Mouse (Mus musculus): ENCODE data around the gene Tspan17.
A peak's percentile ranks its signal among the peaks of the same experiment; 100 is the strongest.

Gene Tspan17

GRCm38 (mm10) chr13:54808067-54808466 is 18.9 kb downstream of the Tspan17 start:
- DNase-seq: no peak

DNA sequence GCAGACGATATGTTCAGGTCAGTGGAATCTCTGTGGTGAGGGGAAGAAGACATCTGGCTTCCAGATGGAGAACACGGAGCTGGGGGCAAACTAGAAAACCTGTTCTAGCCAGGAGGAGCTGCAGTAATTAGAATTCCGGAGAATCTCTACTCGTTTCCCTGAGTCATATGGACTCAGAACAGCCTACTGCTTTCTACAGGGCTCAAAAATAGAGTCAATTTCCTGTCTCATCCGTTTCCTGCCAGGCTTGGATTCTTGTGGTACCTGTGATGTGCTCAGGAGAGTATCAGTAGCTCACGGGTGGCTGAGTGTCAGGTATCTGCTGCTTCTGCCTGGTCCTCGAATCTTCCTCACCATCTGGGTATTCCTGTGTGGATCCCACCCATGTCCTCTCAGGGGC is 22.3 kb downstream of the Tspan17 start:
- peak in 1 of 2 experiments; percentile 19 for DNase-seq

DNA sequence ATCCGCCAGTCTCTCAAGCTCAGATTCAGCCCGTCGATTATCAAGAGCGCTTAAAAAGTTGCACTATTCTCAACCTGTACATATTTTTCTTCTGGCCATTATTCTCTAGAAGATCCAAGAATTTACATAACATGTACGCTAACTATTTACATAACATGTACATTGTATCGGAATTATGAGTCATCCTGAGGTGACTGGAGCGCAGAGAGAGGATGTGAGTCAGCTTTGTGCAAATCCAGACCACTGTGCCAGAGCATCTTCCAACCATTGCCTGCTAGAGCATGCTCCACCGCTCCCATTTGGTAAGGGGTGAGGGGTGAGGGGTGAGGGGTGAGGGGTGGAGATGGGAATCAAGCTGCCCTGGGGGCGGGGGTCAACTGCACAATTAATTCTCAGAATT is 24.2 kb downstream of the Tspan17 start:
- peak in 1 of 2 experiments; percentile 9 for DNase-seq

DNA sequence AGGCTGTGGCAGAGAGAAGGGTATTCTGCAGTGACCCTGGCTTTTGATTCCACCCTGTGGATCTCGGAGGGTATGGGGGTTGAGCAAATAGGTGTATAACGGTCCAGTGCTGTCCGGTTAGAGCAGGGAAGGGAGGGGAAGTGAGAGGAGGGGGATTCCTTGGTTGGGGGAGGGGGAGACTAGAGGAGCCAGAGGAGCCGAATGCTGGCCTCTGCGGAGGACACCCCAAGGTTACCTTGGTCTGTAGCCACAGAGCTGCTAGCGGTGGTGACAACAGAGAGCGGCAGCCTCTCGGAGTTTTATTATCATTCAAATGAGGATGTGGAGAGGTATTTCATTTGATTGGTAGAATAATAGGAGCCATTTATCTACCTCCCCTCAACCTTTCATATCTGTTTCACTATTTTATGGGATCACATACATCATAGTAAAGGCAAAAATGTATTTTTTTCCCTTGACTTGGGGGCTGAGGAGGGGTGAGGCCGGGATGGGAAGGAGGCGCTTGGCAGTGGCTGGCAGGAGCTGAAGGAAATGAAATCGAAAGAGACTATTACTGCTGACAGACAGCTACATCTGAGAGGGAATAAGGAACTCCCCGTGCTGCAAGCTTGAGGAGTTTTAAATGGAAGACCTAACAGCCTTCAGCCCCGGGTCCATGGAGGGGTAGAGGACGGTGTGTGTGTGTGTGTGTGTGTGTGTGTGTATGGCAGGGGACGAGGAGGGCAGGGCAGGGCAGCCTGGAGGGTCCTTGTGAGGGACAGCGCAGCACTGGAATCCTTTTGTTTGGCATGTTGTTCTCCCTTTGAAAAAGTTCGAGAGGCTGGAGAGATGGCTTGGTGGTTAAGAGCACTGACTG is 29.4 kb downstream of the Tspan17 start:
- DNase-seq: no peak

- no peak for DNase-seq
Observed at GRCm38 (mm10) chr13:54821106-54821505, 31.9 kb downstream of the Tspan17 start.

DNA sequence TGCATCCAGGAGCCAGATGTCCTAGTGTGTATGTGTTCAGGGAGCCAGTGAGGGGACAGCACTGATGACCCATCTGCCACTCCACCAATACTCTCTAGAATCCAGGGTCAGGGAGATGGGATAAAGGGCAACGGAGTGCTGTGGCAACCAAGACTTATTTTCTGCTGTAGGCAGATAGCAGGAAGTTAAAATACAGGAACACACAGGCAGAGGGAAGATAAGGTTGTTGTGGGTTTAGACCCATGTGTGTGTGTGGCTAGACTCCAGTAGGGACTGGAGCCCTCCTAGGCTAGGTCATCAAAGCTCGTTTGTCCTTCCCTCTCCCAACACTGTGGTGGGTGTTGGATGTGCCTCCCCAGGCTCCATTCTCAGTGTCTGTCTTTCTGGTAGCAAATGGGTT is 32.8 kb downstream of the Tspan17 start:
- DNase-seq: no peak

- peak; percentile 92 to 95 for DNase-seq
Observed at GRCm38 (mm10) chr13:54824111-54824931, 35.1 kb downstream of the Tspan17 start.

DNA sequence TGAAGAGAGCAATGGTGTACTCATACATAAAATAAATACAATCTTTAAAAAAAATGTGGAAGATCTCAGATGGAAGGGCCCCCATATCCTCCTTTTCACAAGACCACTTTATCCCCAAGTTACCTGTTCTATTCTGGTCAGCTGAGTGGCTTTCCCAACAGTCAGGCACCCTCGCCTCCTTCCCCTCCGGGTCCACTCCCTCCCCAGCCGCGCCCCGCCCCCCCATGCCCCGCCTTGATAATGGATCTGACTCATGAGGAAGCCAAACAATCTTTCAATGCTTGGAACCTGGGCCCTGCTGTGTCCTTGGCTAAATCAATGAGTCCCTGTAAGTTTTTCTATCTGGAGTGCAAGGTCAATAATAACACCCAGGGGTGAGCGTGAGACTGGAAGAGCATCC is 38.8 kb downstream of the Tspan17 start:
- DNase-seq: no peak

GRCm38 (mm10) chr13:54828508-54828907 is 39.3 kb downstream of the Tspan17 start:
- no peak for DNase-seq

DNA sequence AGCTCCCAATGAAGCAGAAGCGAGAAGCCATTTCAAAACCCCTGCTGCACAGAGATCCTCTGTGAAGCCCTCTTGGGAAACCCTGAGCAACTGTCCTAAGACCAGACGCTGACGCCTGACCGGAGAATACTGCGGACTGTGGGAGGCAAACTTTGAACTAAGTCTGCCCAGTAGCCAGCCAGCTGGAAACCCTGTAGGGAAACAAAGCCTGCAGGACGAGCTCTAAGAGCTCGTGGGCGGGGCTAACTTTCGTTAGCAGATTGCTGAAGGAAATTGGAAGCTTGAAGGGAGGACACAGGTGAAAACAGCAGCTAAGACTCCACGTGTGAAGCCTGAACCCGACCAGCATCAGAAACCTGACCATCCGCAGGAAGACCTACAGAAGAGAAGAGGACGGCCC is 40.3 kb downstream of the Tspan17 start:
- DNase-seq: no peak

GRCm38 (mm10) chr13:54836351-54837030 is 47.3 kb downstream of the Tspan17 start:
- DNase-seq: peak; percentile 41 to 60

DNA sequence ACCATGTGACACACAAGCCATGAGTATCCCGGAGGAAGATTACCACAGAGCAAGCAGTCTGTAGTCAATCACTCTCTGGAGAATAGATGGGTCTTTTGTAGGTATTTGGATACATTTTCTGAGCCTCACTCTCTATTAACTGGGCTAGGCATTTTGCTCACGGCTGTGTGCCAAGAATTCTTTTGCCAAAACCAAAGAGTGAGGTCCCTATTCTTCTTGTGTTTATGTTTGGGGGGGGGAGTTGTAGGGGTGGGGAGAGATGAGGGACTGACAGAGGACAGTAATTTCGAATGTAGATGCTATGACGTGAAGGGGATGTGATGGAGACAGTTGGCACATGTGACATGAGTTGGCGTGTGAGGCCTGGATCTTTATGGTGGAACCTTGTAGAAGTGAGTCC is 47.9 kb downstream of the Tspan17 start:
- DNase-seq: peak in 1 of 2 experiments; percentile 23

DNA sequence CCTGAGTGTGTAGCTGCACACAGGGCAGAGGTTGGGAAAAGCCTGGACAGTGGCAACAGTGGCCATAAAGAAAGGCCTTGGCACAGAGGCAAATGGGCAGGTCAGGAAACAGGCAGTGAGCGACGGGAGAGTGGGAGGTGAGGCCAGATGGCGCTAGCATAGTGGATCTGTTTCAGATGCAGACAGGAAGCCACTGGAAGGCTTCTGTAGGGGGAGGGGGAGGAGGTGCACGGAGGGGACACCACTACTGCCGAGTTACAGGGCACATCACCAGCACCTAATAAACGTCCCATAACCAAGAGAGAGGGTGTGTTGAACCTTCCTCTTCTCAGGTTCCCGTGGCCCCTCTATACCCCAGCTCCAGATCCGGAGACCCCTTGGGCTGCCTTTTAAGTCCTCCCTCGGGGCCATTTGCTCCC is 48.3 kb downstream of the Tspan17 start:
- peak; percentile 63 to 73 for DNase-seq

DNA sequence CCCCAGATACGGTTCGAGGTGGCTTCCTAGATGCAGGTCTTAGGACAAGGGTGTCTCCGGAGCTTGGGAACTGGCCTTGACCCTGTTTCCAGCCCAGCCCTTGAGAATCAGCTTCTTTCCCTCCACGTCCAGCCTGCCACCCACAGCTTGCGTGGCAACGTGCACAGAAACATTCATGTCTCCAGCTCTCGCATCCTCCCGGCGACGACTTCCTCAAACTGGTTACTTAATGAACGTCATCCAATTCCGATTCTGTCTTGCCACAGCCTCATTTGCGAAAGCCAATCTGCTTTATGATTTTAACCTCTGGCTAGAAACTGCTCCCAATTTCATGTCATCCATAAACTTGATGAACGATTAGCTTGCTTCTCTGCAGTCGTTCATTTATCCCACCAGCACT is 49.4 kb downstream of the Tspan17 start:
- DNase-seq: no peak

GRCm38 (mm10) chr13:54839211-54839610 is 50.0 kb downstream of the Tspan17 start:
- no peak for DNase-seq

- DNase-seq: no peak
Observed at GRCm38 (mm10) chr13:54844579-54844978, 55.4 kb downstream of the Tspan17 start.
